Mouse (Mus musculus) limb, embryonic 13.5 days (tissue): ENCODE results near the gene Rab22a. TPM values are rescaled to one million over a fixed set of nuclear protein-coding genes. Genes with fewer than 3 reads are reported as not detected.
"Not testable (repeated sequence)": the region's sequence is repeated elsewhere in the genome, so short reads cannot be mapped to it uniquely, and the experiment has no call there.

Source experiments
- ATAC-seq: fragments of 200-750 bp; cut with Nextera tagmentation; 2 replicates; pipeline ENCODE4 v1.8.0; 2017; ENCODE audit warnings: low read depth, moderate number of reproducible peaks, moderate TSS enrichment; ENCODE audit not compliant: low FRiP score
- H3K27ac ChIP-seq: fragments of 300-500 bp; sonication (generic); 2 replicates; pipeline ENCODE4 v1.5.1; 2015; ENCODE audit warnings: inconsistent platforms, mild to moderate bottlenecking, moderate library complexity
- H3K27me3 ChIP-seq: fragments of 300-500 bp; sonication (generic); 2 replicates; pipeline ENCODE4 v1.6.1; 2015; ENCODE audit warnings: mild to moderate bottlenecking, inconsistent platforms
- H3K36me3 ChIP-seq: fragments of 300-500 bp; sonication (generic); 2 replicates; pipeline ENCODE4 v1.6.1; 2015; ENCODE audit warnings: inconsistent platforms, mild to moderate bottlenecking, moderate library complexity
- H3K4me1 ChIP-seq: fragments of 300-500 bp; sonication (generic); 2 replicates; pipeline ENCODE4 v1.6.1; 2015; ENCODE audit warnings: inconsistent platforms
- H3K4me2 ChIP-seq: fragments of 300-500 bp; sonication (generic); replicated peaks from 2 replicates; pipeline ENCODE4 v1.6.1; 2015; ENCODE audit warnings: inconsistent platforms, mild to moderate bottlenecking, moderate library complexity
- H3K4me3 ChIP-seq: fragments of 300-500 bp; sonication (generic); 2 replicates; pipeline ENCODE4 v1.5.1; 2015; ENCODE audit warnings: moderate library complexity, mild to moderate bottlenecking, inconsistent platforms
- H3K9ac ChIP-seq: fragments of 300-500 bp; sonication (generic); 2 replicates; pipeline ENCODE4 v1.6.1; 2015; ENCODE audit warnings: mild to moderate bottlenecking, inconsistent platforms
- H3K9me3 ChIP-seq: fragments of 300-500 bp; sonication (generic); 2 replicates; pipeline ENCODE4 v1.6.1; 2016; ENCODE audit warnings: inconsistent platforms
- WGBS: fragments of 180-500 bp; shearing (Covaris S2); methylation state at CpG from one replicate; pipeline ENCODE4 v1.1.7; 2015; 5-methylcytosine and 5-hydroxymethylcytosine counted together
- polyA plus RNA-seq: library from polyadenylated mRNA; unstranded; fragments of >200 nt; fragmentation: Nextera tagmentation; extraction: Ambion mirVana; gene quantifications from 2 replicates; pipeline ENCODE4 v1.2.1, GENCODE M21; 2015

Rab22a gene
- 39.4 and 46.4 TPM in 2 replicates for polyA plus RNA-seq

GRCm38 (mm10) chr2:173659057-173659925 is at the start of gene Rab22a:
Gene Rab22a, plus strand, starts transcription at chr2:173659760.
- Histone ChIP-seq H3K4me2 (peak within 1 kb of the TSS; percentile 80), H3K36me3 (peaks cover 30% of the 10 kb centered on the region), H3K4me3 (peak within 1 kb of the TSS; percentile 99), H3K27me3 (no peaks in the 10 kb centered on the region), H3K9ac (peak within 1 kb of the TSS; percentile 97), H3K9me3 (no peaks in the 10 kb centered on the region), H3K27ac (peak within 1 kb of the TSS; percentile 28; the same call in 1 of the 2 replicates), H3K4me1 (peaks cover 31% of the 10 kb centered on the region)
- peak; percentile 96 for ATAC-seq
- under 1% methylated on average over 46 of the region's 55 CpGs for WGBS

GRCm38 (mm10) chr2:173615378-173616081 is 44.0 kb upstream of the Rab22a start:
- WGBS = 72% methylated on average over 11 of the region's 11 CpGs

GRCm38 (mm10) chr2:173616156-173616555 is 43.4 kb upstream of the Rab22a start:
- ATAC-seq = no peak
- Histone ChIP-seq H3K4me2 (no peak overlapping the region), H3K9ac (no peak overlapping the region), H3K27ac (no peak overlapping the region), H3K9me3 (no peaks in the 10 kb centered on the region), H3K27me3 (no peaks in the 10 kb centered on the region), H3K36me3 (peaks cover 34% of the 10 kb centered on the region), H3K4me1 (no peaks in the 10 kb centered on the region), H3K4me3 (no peak overlapping the region)
- WGBS = 75% methylated on average over 7 of the region's 7 CpGs

More at GRCm38 (mm10) chr2:173615378-173616081, 44.0 kb upstream of the Rab22a start:
- Histone ChIP-seq H3K9ac (no peak overlapping the region), H3K4me1 (no peaks in the 10 kb centered on the region), H3K4me3 (no peak overlapping the region), H3K27ac (no peak overlapping the region), H3K36me3 (peaks cover 34% of the 10 kb centered on the region), H3K9me3 (no peaks in the 10 kb centered on the region), H3K4me2 (no peak overlapping the region), H3K27me3 (no peaks in the 10 kb centered on the region)
- ATAC-seq = no peak

- Histone ChIP-seq H3K4me1 (peaks cover 11% of the 10 kb centered on the region; the same call in 1 of the 2 replicates), H3K27ac (no peak overlapping the region), H3K27me3 (no peaks in the 10 kb centered on the region), H3K4me3 (no peak overlapping the region), H3K9me3 (no peaks in the 10 kb centered on the region), H3K9ac (no peak overlapping the region), H3K36me3 (peaks cover 18% of the 10 kb centered on the region), H3K4me2 (no peak overlapping the region)
- whole genome bisulfite sequencing = 85% methylated on average over 5 of the region's 5 CpGs
- no peak for ATAC-seq
These were observed 40.4 kb upstream of the Rab22a start for GRCm38 (mm10) chr2:173619132-173619531.

GRCm38 (mm10) chr2:173620645-173621044 is 38.9 kb upstream of the Rab22a start:
- no peak overlapping the region for H3K4me2 ChIP-seq
- 91% methylated on average over 4 of the region's 4 CpGs for WGBS
- no peaks in the 10 kb centered on the region for H3K27me3 ChIP-seq
- no peak overlapping the region for H3K9ac ChIP-seq
- H3K4me1 ChIP-seq = peaks cover 20% of the 10 kb centered on the region
- ATAC-seq = no peak
- peaks cover 5% of the 10 kb centered on the region for H3K36me3 ChIP-seq
- no peak overlapping the region for H3K4me3 ChIP-seq
- no peak overlapping the region for H3K27ac ChIP-seq
- no peaks in the 10 kb centered on the region for H3K9me3 ChIP-seq

- Histone ChIP-seq H3K4me1 (peaks cover 20% of the 10 kb centered on the region), H3K36me3 (peaks cover 5% of the 10 kb centered on the region), H3K9me3 (no peaks in the 10 kb centered on the region), H3K4me2 (no peak overlapping the region), H3K4me3 (no peak overlapping the region), H3K9ac (no peak overlapping the region), H3K27ac (peak overlapping the region; percentile 44; the same call in 1 of the 2 replicates), H3K27me3 (no peaks in the 10 kb centered on the region)
- no peak for ATAC-seq
- WGBS = 63% methylated on average over 7 of the region's 7 CpGs
These were observed 37.4 kb upstream of the Rab22a start for GRCm38 (mm10) chr2:173622173-173622601.

GRCm38 (mm10) chr2:173624667-173625066 is 34.9 kb upstream of the Rab22a start:
- ATAC-seq = peak; percentile 54; the same call in 1 of the 2 replicates
- peaks cover 11% of the 10 kb centered on the region for H3K36me3 ChIP-seq
- H3K4me2 ChIP-seq = no peak overlapping the region
- WGBS = 36% methylated on average over 7 of the region's 7 CpGs
- H3K27me3 ChIP-seq = no peaks in the 10 kb centered on the region
- no peak overlapping the region for H3K4me3 ChIP-seq
- H3K4me1 ChIP-seq = peaks cover 20% of the 10 kb centered on the region
- no peaks in the 10 kb centered on the region for H3K9me3 ChIP-seq
- H3K27ac ChIP-seq = no peak overlapping the region
- no peak overlapping the region for H3K9ac ChIP-seq

- H3K27me3 ChIP-seq = no peaks in the 10 kb centered on the region
- H3K36me3 ChIP-seq = peaks cover 13% of the 10 kb centered on the region
- no peaks in the 10 kb centered on the region for H3K9me3 ChIP-seq
- H3K4me3 ChIP-seq = no peak overlapping the region
- no peak for ATAC-seq
- no peak overlapping the region for H3K4me2 ChIP-seq
- H3K27ac ChIP-seq = no peak overlapping the region
- 92% methylated on average over 3 of the region's 3 CpGs for WGBS
- peaks cover 20% of the 10 kb centered on the region for H3K4me1 ChIP-seq
- H3K9ac ChIP-seq = no peak overlapping the region
These were observed 33.8 kb upstream of the Rab22a start for GRCm38 (mm10) chr2:173625786-173626185.

GRCm38 (mm10) chr2:173634106-173634505 is 25.5 kb upstream of the Rab22a start:
- ATAC-seq = not testable (repeated sequence)

GRCm38 (mm10) chr2:173641370-173641769 is 18.2 kb upstream of the Rab22a start:
- H3K27ac ChIP-seq = peak overlapping the region; percentile 67; the same call in 1 of the 2 replicates
- H3K9me3 ChIP-seq = 0 out of 2 replicates have a peak, but pooled peaks cover 6% of the 10 kb centered on the region
- H3K4me3 ChIP-seq = no peak overlapping the region
- peak overlapping the region; percentile 14; the same call in 1 of the 2 replicates for H3K4me2 ChIP-seq
- 0 out of 2 replicates have a peak overlapping the region, but pooled peaks have one; percentile 13 for H3K9ac ChIP-seq
- H3K36me3 ChIP-seq = peaks cover 23% of the 10 kb centered on the region
- peaks cover 21% of the 10 kb centered on the region for H3K4me1 ChIP-seq
- ATAC-seq = 0 out of 2 replicates have a peak, but pooled peaks have one; percentile 32
- no peaks in the 10 kb centered on the region for H3K27me3 ChIP-seq

More at GRCm38 (mm10) chr2:173634106-173634505, 25.5 kb upstream of the Rab22a start:
- H3K27ac ChIP-seq, H3K4me2 ChIP-seq, H3K27me3 ChIP-seq, H3K4me3 ChIP-seq, H3K9ac ChIP-seq, H3K4me1 ChIP-seq, H3K9me3 ChIP-seq: not testable (repeated sequence)
- H3K36me3 ChIP-seq = peaks cover 29% of the 10 kb centered on the region
- WGBS = 92% methylated on average over 15 of the region's 15 CpGs

- peak overlapping the region; percentile 67; the same call in 1 of the 2 replicates for H3K27ac ChIP-seq
- H3K4me3 ChIP-seq = no peak overlapping the region
- peaks cover 21% of the 10 kb centered on the region for H3K4me1 ChIP-seq
- no peak overlapping the region for H3K9ac ChIP-seq
- no peaks in the 10 kb centered on the region for H3K27me3 ChIP-seq
- no peak overlapping the region for H3K4me2 ChIP-seq
- WGBS = 57% methylated on average over 15 of the region's 15 CpGs
- 0 out of 2 replicates have a peak, but pooled peaks cover 2% of the 10 kb centered on the region for H3K9me3 ChIP-seq
- ATAC-seq = no peak
- peaks cover 26% of the 10 kb centered on the region for H3K36me3 ChIP-seq
These were observed 17.1 kb upstream of the Rab22a start for GRCm38 (mm10) chr2:173642262-173642999.
